Mouse (Mus musculus) liver, adult 2 months (tissue): Measurements from ENCODE around the gene Hs3st4.

Experiments
- CTCF ChIP-seq: fragments of 200-500 bp; IDR thresholded peaks from 2 replicates; pipeline ENCODE4 v1.5.1; 2011; ENCODE audit warnings: low read depth, low read length, control low read depth
- POLR2A ChIP-seq: fragments of 200-500 bp; IDR thresholded peaks from 2 replicates; pipeline ENCODE4 v1.6.1; 2011; ENCODE audit warnings: low read length, control low read depth; ENCODE audit not compliant: insufficient read depth; ENCODE audit errors: extremely low read depth

GRCm38 (mm10) chr7:124170001-124170400 is 187.3 kb downstream of the Hs3st4 start:
- TF ChIP-seq POLR2A, result no peak
- no peak for TF ChIP-seq CTCF
